Mouse (Mus musculus) brain, embryonic 14.5 days (tissue): ENCODE results near the gene Ccl1. TPM values are rescaled to one million over a fixed set of nuclear protein-coding genes. Genes with fewer than 3 reads are reported as not detected.

Experiments used
- DNase-seq: peaks from one replicate; pipeline ENCODE4 v3.0.0-alpha.2; 2011; ENCODE audit warnings: low read depth
- CTCF ChIP-seq: fragments of 200-500 bp; IDR thresholded peaks from 2 replicates; pipeline ENCODE4 v1.5.1; 2012; ENCODE audit warnings: inconsistent platforms, mild to moderate bottlenecking, moderate library complexity, borderline replicate concordance; ENCODE audit not compliant: insufficient read depth, insufficient read length; ENCODE audit errors: extremely low read depth
- POLR2A ChIP-seq: fragments of 200-500 bp; IDR thresholded peaks from 2 replicates; pipeline ENCODE4 v1.6.1; 2012; ENCODE audit warnings: mild to moderate bottlenecking, inconsistent platforms, borderline replicate concordance; ENCODE audit not compliant: poor library complexity, insufficient read depth, insufficient read length, severe bottlenecking; ENCODE audit errors: extremely low read depth
- polyA plus RNA-seq: library from polyadenylated mRNA; depleted of rRNA; stranded (reverse); fragments of >200 nt; gene quantifications from 2 replicates; pipeline ENCODE4 v1.2.3, GENCODE M21; 2012; rRNA removed

Ccl1 gene
- polyA plus RNA-seq = not detected in 2 replicates

DNA sequence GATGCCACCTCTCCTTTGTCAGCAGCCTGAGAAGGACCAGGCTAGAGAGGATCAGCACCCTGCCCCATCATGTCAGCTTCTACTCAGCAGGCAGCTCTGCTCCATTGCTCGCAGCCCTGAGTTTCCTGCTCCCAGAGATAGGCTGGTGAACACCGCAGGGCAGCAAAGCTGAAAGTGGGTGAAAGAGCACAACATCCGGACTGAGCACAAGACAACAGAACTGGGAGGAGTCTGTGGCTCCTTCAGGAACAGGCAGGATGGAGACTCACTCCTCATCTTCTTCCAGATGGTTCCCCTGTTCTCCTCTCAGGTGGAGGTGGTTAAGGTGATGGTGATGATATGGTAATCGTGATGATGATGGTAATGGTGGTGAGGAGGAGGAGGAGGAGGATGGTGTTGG lies at the start of gene Ccl1:
Gene Ccl1 (minus strand): TSS at position 101 of the 400 bp plus-strand sequence.
- no peak for DNase-seq
- TF ChIP-seq POLR2A (no peak), CTCF (no peak)

DNA sequence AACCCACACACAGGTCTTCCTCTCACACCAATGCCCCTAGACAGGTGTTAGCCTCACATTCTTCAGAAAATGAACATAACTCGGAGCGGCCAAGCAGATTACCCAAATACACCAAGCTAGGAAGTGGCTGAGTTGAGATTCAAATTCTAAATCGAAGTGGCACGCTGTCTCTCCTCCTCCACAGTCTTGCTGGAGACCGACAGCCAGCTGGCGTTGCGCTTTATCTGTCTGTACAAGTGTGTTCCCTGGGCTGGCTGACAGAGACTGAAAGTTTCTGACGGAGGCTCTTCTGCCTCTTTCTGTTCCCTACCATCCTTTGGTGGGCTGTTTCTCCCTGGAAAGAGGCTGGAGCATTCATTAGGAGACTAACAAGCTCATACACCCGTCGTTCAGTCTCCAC lies 45.5 kb upstream of the Ccl1 start:
- no peak for TF ChIP-seq POLR2A
- no peak for DNase-seq

DNA sequence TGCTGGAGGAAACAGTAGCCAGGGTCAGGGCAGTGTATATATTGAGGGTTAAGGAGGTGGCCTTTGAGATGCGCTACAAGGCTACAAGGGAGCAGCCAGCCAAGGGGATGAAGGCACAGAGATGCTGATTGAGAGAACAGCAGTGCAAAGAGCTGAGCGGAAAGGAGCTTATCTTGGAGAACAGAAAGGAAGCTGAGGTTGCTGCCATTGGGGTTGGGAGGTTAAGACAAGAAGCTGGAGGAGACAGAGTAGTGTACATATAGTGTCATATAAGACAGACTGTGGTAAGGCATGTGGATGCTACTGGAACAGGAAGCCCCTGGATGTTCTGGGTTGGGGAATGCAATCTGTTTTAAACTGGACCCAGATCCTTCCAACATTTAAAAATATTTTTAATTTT lies 35.4 kb upstream of the Ccl1 start:
- TF ChIP-seq POLR2A (no peak), CTCF (no peak)

DNA sequence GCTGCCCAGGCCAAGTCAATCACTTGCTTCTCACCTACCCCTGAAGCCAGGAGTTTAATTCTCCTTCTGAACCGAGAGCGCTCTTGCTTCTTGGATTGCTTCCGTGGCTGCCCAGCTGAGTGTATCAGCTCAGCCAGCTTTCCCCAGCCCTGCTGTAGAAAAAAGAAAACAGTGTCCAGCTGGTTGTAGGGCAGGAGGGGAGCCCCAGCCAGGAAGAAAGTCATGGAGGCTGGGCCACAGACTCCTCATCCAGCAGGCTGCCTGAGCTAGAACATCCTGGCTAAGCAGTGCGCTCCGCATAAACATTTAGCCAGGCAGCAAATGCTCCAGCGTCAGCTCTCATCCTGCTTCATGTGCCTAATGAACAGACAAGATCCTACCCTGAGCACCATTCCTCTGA lies 34.9 kb upstream of the Ccl1 start:
- no peak for TF ChIP-seq POLR2A
- TF ChIP-seq CTCF = no peak
- no peak for DNase-seq

More for the DNA sequence above, 35.4 kb upstream of the Ccl1 start:
- no peak for DNase-seq

DNA sequence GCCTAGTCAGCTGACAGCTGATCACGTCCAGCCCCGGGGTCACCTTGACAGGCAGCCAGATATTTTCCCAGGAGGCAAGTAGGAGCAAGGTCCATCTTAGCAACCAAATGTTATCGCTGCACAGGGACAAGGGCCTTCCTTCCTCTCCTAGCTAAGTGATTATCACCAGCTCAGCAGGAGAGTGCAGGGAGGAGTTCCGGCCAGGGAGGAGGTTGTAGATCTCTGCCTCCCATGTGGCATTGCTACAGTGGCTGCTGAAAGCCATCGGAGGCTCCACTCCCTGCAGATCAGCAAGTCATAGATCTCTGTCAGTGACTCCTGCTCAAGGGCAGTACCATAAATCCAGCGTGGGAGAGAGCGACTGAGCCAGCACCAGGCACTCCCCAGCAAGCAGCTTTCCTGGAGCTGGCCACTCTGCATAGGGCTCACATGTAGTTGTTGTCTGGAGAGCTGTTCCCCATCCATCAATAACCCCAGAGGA lies 34.5 kb upstream of the Ccl1 start:
- DNase-seq = no peak
- TF ChIP-seq CTCF (no peak), POLR2A (no peak)

DNA sequence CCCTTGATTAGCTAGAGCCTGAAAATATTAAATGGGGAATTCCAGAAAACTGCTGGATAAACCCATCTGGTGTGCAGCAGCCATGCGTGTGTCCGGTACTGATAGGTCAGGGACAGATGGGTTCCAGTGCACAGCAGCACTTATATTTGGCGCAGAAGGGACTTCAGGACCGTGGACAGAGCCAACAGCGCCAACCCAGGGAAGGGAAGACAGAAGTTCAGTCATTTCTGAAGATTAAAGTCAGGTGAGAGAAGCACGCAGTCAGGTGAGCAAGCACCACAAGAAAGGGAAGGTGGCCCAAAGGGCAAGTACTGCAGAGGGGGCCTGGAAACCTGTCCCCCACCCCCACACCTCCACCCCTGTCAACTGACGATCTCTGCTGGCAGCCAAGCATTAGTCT lies 7.7 kb upstream of the Ccl1 start:
- DNase-seq = no peak
- TF ChIP-seq CTCF = no peak
- TF ChIP-seq POLR2A = no peak

DNA sequence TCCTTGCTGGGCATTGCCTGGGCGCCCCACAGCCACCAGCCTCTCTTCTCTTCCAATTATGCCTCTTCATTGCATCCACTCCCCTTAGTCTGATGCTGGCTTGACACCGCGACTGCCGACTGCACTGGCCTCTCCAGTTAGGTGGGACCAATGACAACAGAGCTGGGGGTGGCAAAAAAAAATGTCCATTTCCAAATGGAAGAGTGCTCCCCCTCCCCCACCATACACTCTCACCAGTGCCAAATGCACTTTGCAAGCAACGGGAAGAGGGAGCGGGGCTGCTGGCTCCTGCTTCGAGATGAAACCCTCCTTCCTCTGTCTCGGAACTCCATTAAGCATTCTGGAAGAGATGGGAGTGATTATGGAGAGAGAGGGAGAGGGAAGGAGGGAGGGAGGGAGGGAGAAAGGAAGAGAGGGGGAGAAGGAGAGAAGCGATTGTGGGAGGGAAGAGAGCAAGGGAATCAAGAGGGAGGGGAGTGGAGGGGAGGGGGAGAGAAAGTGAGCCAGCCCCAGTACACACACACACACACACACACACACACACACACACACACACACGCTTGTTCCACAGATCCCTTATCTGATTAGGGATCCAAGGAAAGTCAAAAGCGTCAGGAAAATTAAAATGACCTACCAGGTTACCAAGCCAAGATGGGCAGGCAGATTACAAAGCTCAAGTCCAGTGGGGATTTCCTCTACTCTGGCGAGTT lies 5.0 kb upstream of the Ccl1 start:
- no peak for TF ChIP-seq CTCF
- no peak for TF ChIP-seq POLR2A
- DNase-seq = peak; percentile 70

DNA sequence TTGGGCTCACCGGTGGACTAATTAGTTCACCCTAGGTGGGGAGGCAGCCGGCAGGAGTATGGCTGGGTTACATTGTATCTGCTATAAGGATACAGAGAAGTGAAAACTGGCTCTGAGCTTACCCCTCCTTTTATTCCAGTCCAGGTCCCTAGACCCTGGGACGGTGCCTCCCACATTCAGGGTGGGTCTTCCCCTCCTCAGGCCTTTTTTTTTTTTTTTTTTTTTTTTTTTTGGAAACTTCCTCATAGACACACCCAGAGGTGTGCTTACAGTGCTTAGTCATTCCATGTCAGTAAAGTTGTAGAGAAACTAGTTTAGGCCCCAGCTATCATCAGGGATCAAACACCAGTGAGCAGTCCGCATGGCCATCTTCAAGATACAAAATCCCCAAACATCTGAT lies 7.6 kb downstream of the Ccl1 start:
- no peak for TF ChIP-seq CTCF
- TF ChIP-seq POLR2A = no peak
- no peak for DNase-seq

DNA sequence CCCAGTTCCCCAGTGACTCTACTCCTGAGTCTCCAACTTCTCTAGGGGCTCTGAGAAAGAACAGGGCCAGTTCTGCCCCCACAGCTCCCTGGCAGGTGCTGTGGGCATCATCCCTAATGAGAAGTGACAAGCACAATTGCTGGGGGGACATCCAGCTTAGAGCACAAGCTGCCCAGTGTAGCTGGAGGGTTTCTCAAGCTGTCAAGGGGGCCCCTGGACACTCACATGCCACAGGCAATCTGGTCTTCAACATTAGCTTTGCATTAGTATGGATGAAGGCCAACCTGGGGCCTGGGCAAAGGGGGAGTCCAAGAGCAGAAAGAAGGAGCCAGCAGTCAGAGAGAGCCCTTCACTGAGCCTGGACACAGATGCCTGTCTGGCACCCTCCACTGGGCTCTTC lies 14.6 kb downstream of the Ccl1 start:
- TF ChIP-seq CTCF (no peak), POLR2A (no peak)
- DNase-seq = peak; percentile 38

DNA sequence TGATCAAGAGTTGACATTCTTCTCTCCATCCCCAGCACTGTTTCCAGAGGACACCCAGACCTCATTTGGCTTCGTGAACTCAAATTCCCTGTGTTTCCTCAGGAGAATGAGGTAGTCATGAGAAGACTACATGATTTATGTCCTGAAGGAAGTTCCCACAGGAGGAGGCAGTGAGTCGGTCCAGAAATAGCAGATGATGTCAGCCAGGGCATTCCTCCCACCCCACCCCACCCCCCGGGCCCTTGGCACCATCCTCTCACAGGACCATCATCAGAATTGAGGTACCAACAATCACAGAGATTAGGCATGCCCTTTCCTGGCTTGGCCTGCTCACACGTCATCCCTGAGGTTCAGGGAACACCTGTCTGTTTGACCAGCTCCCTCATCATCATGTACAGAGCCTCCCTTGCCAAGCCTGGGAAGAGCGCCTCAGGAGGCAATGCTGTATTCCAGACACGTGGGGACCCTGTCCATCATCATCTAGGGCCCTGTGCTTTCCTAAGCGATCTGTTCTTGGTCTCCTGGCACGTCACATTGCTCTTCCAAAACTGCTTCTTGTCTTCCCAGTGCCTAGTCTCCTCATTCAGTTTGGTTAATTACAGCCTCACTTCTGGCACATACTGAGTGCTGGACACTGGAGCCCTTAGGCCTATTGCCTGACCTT lies 31.2 kb downstream of the Ccl1 start:
- no peak for TF ChIP-seq POLR2A
- no peak for TF ChIP-seq CTCF
- no peak for DNase-seq

DNA sequence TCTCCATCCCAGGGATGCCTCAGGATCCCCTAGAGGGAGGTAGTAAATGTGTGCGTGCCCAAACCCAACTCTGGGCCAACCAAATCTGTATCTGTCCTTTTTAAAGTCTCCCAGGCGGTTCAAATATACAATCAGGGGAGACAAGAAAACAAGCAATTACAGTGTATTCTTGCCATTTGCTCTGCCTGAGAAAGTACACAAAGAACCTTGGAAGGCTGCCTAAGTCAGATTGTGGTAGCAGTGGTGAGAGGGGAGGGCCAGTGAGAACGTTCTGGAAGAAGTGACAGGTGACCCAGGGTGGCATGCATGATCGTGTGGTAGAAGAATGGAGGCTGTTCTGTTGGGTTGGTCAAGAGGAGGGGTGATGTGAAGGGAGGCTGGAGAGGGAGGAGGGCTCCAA lies 46.4 kb downstream of the Ccl1 start:
- peak; percentile 67 for DNase-seq
- TF ChIP-seq CTCF = no peak
- TF ChIP-seq POLR2A = no peak

DNA sequence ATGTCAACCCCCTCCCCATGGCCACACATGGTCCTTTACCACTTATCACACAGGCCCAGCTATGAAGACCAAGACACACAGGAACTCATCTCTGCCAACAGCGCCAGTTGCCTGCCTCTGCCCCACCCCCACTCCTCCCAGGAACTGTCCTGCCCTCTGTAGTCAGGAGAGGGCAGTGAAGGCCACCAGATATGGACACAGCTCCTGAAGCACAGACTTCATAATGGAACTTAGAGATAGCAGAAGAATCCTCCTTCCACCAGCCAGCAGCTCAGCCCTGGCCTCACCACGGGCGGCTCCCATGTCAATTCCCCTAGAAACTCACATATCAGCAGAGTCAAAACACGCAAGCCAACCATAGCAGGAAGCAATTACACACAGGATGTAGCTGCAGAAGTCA lies 49.9 kb downstream of the Ccl1 start:
- TF ChIP-seq POLR2A = no peak
- peak; percentile 61 for TF ChIP-seq CTCF
- DNase-seq = peak; percentile 72

DNA sequence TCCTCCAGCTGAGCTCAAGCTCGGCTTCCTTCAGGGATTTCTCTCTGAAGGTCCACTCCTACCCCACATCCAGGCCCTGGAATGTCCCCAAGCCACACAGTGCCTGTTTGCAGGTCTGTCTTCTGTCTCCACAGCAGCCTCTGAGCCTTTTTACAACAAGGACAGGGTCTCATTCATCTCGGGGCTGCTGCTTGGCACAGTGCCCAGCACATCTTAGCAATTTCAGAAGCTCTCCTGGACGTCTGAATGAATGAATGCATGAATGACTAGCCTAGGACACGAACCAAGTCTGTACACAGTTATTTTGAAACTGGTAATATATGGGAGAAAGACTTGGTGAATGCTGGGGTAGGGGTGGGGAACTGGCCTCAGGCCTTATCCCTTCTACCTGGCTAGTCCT lies 52.1 kb downstream of the Ccl1 start:
- peak; percentile 87 for DNase-seq
- TF ChIP-seq POLR2A (no peak), CTCF (no peak)

DNA sequence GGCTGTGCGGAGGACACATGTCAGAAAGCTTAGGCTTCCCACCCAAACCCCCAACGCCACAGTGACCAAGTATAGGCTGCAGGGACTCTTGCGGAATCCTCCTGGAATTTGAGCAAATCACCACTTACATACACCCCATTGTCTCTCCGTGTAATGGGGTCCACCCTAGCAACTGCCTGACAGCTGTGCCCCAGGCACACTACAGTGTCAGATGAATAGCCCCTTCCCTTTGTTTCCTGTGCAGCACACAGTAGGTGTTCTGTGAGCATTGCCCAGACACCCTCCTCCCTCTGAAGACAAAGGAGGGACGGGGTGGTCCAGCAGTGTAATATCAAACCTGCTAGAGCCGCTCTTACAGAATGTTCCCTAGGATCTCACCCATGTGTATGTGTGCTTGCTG lies 54.2 kb downstream of the Ccl1 start:
- no peak for TF ChIP-seq POLR2A
- TF ChIP-seq CTCF = no peak
- DNase-seq = no peak

DNA sequence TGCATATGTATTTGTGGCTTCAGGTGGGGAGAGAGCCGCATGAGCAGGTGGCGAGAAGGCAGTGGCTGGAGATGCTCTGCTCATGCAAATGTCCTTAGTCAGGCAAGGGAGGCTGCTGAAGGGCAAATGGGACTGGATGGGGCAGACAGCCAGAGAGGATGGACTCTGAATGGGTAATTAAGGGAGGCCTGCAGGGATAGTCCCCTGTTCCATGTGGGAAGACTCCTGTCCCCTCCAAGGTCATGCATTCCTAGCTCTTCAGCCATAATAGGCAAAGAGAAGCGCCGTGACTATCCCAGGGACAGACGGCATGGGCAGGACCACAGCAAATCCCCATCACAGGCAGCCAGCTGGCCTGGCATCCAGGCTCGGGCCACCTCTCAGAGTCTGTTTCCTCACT lies 55.5 kb downstream of the Ccl1 start:
- TF ChIP-seq POLR2A (no peak), CTCF (no peak)
- no peak for DNase-seq

DNA sequence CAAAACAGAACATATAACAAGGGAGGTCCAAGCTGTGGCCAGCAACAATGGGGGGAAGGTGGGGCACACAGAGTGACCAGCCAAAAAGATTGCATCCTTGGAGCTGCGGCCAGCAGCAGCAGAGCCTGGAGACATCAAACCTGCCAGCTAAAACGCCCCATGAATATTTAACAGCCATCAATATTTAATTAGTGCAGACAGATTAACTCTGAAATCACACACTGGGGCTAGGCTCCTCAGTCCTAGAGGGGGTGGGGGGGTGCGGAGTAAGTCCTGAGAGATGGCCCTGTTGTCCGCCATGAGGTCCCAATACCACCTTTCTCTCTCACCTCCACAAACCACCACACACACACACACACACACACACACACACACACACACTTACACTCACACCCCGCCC lies 68.1 kb downstream of the Ccl1 start:
- TF ChIP-seq POLR2A (no peak), CTCF (no peak)
- peak; percentile 70 for DNase-seq
